Mouse (Mus musculus): ENCODE results near the gene Erbb4.

The Erbb4 gene

GRCm38 (mm10) chr1:69107485-69108158, at the start of gene Erbb4:
Erbb4 (minus strand) TSS chr1:69108059.
- peak; percentile 36 for DNase-seq (ENCODE audit: low read depth, low spot score)

GRCm38 (mm10) chr1:69157346-69157745, 49.5 kb upstream of the Erbb4 start:
- DNase-seq (ENCODE audit: low read depth, low spot score), result peak; percentile 7

GRCm38 (mm10) chr1:69141341-69141740, 33.5 kb upstream of the Erbb4 start:
- DNase-seq (ENCODE audit: low read depth, low spot score), result no peak

- no peak for DNase-seq (ENCODE audit: low read depth, low spot score)
These were observed 31.6 kb upstream of the Erbb4 start for GRCm38 (mm10) chr1:69139519-69139868.

GRCm38 (mm10) chr1:69138856-69139518, 31.1 kb upstream of the Erbb4 start:
- DNase-seq (ENCODE audit: low read depth, low spot score), result peak; percentile 83

GRCm38 (mm10) chr1:69124147-69124848, 16.4 kb upstream of the Erbb4 start:
- DNase-seq (ENCODE audit: low read depth, low spot score), result peak; percentile 68

GRCm38 (mm10) chr1:69118249-69118938, 10.5 kb upstream of the Erbb4 start:
- peak; percentile 48 for DNase-seq (ENCODE audit: low read depth, low spot score)

- DNase-seq (ENCODE audit: low read depth, low spot score), result peak; percentile 84
These were observed 483 bp upstream of the Erbb4 start for GRCm38 (mm10) chr1:69108159-69108925.

GRCm38 (mm10) chr1:69106937-69107461, 860 bp downstream of the Erbb4 start:
- peak; percentile 46 for DNase-seq (ENCODE audit: low read depth, low spot score)

- DNase-seq (ENCODE audit: low read depth, low spot score), result peak; percentile 55
These were observed 1.5 kb downstream of the Erbb4 start for GRCm38 (mm10) chr1:69106322-69106761.

- DNase-seq (ENCODE audit: low read depth, low spot score), result peak; percentile 76
These were observed 2.2 kb downstream of the Erbb4 start for GRCm38 (mm10) chr1:69105493-69106321.

- peak; percentile 50 for DNase-seq (ENCODE audit: low read depth, low spot score)
These were observed 2.8 kb downstream of the Erbb4 start for GRCm38 (mm10) chr1:69105096-69105492.

GRCm38 (mm10) chr1:69103211-69103706, 4.6 kb downstream of the Erbb4 start:
- no peak for DNase-seq (ENCODE audit: low read depth, low spot score)

GRCm38 (mm10) chr1:69101670-69102069, 6.2 kb downstream of the Erbb4 start:
- DNase-seq (ENCODE audit: low read depth, low spot score), result peak; percentile 20

GRCm38 (mm10) chr1:69093052-69093451, 14.8 kb downstream of the Erbb4 start:
- no peak for DNase-seq (ENCODE audit: low read depth, low spot score)

- DNase-seq (ENCODE audit: low read depth, low spot score), result peak; percentile 28
These were observed 18.5 kb downstream of the Erbb4 start for GRCm38 (mm10) chr1:69089331-69089730.

- DNase-seq (ENCODE audit: low read depth, low spot score), result no peak
These were observed 22.1 kb downstream of the Erbb4 start for GRCm38 (mm10) chr1:69085753-69086152.

GRCm38 (mm10) chr1:69048918-69049317, 58.9 kb downstream of the Erbb4 start:
- DNase-seq (ENCODE audit: low read depth, low spot score), result peak; percentile 16

- DNase-seq (ENCODE audit: low read depth, low spot score), result peak; percentile 23
These were observed 61.5 kb downstream of the Erbb4 start for GRCm38 (mm10) chr1:69046228-69046978.
